Mouse (Mus musculus): ENCODE data around the gene Zdhhc24. TPM values are rescaled to one million over a fixed set of nuclear protein-coding genes. Genes with fewer than 3 reads are reported as not detected.

Gene Zdhhc24
- polyA plus RNA-seq, 1 experiment, result 10.3 TPM

DNA sequence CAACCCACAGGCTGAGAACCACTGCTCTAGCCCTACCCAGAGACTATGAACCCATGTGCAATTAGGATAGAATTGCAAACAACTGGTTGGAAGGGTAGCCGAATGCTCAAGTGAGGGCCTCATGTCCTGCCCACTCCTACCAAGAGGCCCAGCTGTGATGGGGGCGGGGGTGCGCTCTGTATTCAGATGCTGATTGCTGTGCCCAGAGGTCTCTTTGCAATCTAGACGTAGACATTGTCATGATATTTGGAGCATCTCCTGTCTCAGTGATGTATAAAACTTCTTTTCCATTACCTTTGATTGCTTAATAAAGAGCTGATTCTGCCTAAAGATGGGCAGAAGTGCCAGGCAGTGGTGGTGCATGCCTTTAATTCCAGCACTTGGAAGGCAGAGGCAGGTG is 28.7 kb upstream of the Zdhhc24 start:
- Histone ChIP-seq H3K27me3 (ENCODE audit: control insufficient read depth, insufficient read depth, low read length, poor library complexity, severe bottlenecking) (no peaks in the 10 kb centered on the region), H3K9ac (ENCODE audit: low read depth, poor library complexity, severe bottlenecking) (no peak overlapping the region), H3K4me1 (ENCODE audit: control insufficient read depth, insufficient read depth, low read length) (peaks cover 3% of the 10 kb centered on the region), H3K9me3 (replicated peaks; ENCODE audit: control insufficient read depth, insufficient read depth, low read length, poor library complexity, severe bottlenecking) (no peaks in the 10 kb centered on the region), H3K4me3 (ENCODE audit: low read depth, low read length) (no peak overlapping the region), H3K36me3 (ENCODE audit: control insufficient read depth, insufficient read depth, low read length, poor library complexity, severe bottlenecking) (no peaks in the 10 kb centered on the region), H3K27ac (ENCODE audit: insufficient read depth, low read length) (no peak overlapping the region)
- TF ChIP-seq EP300 (IDR thresholded peaks at IDR 0.05; ENCODE audit: insufficient read depth, low read depth, low read length) (peak; percentile 95), POLR2A (IDR thresholded peaks at IDR 0.05; ENCODE audit: insufficient read depth, low read length) (no peak)

DNA sequence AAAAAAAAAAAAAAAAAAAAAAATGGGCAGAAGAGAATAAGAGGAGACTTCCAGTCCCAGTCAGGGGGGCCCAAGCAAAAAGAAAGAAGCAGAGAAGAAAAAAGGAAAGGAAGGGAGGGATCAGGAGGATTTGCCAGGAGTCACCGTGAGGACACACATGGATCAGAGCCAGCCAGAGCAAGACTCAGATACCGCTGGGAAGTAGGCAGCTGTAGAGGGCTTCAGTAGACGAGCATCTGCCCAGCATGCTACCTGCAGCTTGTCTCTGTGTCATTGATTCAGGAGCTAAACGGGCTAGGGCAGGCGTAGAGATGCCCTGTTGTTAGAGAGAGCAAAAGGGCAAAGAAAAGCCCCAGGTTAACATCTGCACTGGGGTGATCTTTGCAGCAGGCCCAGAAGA is 28.2 kb upstream of the Zdhhc24 start:
- Histone ChIP-seq H3K36me3 (ENCODE audit: control insufficient read depth, insufficient read depth, low read length, poor library complexity, severe bottlenecking) (no peaks in the 10 kb centered on the region), H3K9me3 (replicated peaks; ENCODE audit: control insufficient read depth, insufficient read depth, low read length, poor library complexity, severe bottlenecking) (no peaks in the 10 kb centered on the region), H3K27me3 (ENCODE audit: control insufficient read depth, insufficient read depth, low read length, poor library complexity, severe bottlenecking) (no peaks in the 10 kb centered on the region), H3K27ac (ENCODE audit: insufficient read depth, low read length) (peak overlapping the region; percentile 26), H3K4me1 (ENCODE audit: control insufficient read depth, insufficient read depth, low read length) (peaks cover 3% of the 10 kb centered on the region), H3K9ac (ENCODE audit: low read depth, poor library complexity, severe bottlenecking) (no peak overlapping the region), H3K4me3 (ENCODE audit: low read depth, low read length) (no peak overlapping the region)
- TF ChIP-seq POLR2A (IDR thresholded peaks at IDR 0.05; ENCODE audit: insufficient read depth, low read length) (no peak), EP300 (IDR thresholded peaks at IDR 0.05; ENCODE audit: insufficient read depth, low read depth, low read length) (no peak), CTCF (IDR thresholded peaks at IDR 0.05; ENCODE audit: low read depth, low read length) (no peak)

DNA sequence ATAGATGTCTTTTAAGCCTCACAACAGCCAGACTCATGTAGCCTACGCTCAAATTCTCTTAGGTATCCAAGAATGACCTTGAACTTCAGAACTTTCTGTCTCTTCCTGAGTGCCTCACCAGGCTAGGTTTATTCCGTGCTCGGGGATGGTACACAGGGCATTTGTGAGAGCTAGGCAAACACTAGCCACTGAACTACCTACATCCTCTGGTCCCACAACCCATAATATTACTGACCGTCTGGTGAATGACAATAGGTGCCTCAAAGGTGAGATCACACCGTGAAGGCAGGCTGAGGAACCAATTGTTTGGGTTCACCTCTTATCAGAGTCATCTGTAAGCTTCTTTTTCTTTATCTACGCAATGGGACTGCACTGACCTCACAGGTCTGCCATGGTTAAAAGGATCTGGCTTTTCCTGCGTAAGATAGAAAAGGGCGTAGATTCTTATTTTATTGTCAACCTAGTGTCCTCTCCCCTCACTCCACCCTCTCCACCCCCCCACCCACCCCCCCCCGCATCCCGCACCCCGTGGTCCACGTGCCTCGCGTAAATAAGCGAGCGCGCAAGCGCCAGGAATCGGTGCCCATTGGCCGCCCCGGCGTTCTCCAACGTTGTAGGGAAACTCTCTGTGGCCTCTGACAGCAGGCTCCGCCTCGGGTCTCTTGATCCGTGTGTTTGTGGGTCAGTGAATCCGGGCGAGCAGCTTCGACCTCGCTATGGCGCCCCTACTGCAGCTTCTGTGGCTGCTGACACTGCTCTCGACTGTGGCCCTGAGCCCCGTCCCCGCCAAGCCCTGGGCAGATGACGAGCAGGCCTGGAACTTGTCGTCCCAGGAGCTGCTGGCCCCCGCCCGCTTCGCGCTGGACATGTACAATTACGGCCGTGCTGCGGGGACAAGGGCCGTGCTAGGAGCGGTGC is 23.7 kb upstream of the Zdhhc24 start, which contains the start of gene Ctsf:
Gene Ctsf (plus strand): TSS at position 579 of the 918 bp plus-strand sequence.
- H3K27me3 ChIP-seq (ENCODE audit: control insufficient read depth, insufficient read depth, low read length, poor library complexity, severe bottlenecking), result no peaks in the 10 kb centered on the region
- H3K27ac ChIP-seq (ENCODE audit: insufficient read depth, low read length), result no peak within 1 kb of the TSS
- H3K4me3 ChIP-seq (ENCODE audit: low read depth, low read length), result peak within 1 kb of the TSS; percentile 62
- TF ChIP-seq EP300 (IDR thresholded peaks at IDR 0.05; ENCODE audit: insufficient read depth, low read depth, low read length), result no peak
- TF ChIP-seq POLR2A (IDR thresholded peaks at IDR 0.05; ENCODE audit: insufficient read depth, low read length), result no peak
- TF ChIP-seq CTCF (IDR thresholded peaks at IDR 0.05; ENCODE audit: low read depth, low read length), result no peak
- H3K4me1 ChIP-seq (ENCODE audit: control insufficient read depth, insufficient read depth, low read length), result peaks cover under 1% of the 10 kb centered on the region
- H3K9me3 ChIP-seq (replicated peaks; ENCODE audit: control insufficient read depth, insufficient read depth, low read length, poor library complexity, severe bottlenecking), result no peaks in the 10 kb centered on the region
- H3K36me3 ChIP-seq (ENCODE audit: control insufficient read depth, insufficient read depth, low read length, poor library complexity, severe bottlenecking), result no peaks in the 10 kb centered on the region
- peak within 1 kb of the TSS; percentile 54 for H3K9ac ChIP-seq (ENCODE audit: low read depth, poor library complexity, severe bottlenecking)

DNA sequence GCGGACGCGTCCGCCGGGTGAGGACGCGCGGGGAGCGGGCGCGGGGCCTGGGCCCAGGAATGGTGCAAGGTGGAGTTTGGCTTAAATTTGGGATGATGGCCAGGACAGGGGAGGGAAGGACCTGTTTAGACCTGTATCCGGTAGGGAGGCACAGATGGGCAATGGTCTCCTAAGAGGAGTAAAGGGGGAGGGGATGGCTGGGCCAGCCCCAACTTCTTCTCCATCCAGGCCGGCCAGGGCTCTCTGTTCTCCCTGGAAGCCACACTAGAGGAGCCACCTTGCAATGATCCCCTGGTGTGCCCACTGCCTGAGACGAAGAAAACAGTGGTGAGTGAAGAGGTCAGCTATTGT is 23.0 kb upstream of the Zdhhc24 start:
- no peak overlapping the region for H3K27ac ChIP-seq (ENCODE audit: insufficient read depth, low read length)

DNA sequence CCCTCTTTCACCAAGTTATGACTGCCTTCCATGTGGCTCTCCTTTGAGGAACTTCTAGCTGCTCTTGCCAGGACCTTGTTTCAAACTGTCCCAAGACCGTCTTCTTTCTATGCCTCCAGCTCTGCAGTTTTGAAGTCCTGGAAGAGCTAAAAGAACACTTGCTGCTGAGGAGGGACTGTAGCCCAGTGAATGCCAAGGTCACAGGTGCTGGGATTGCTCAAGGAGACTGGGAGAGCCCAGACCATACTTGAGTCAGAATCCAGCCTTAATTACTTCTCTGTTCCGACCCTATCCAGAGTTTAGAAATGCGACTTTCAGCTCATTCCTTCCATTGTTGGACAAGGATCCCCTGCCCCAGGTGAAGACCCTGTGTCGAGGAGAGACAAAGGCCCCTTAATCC is 22.5 kb upstream of the Zdhhc24 start:
- H3K27ac ChIP-seq (ENCODE audit: insufficient read depth, low read length), result no peak overlapping the region
- no peak overlapping the region for H3K9ac ChIP-seq (ENCODE audit: low read depth, poor library complexity, severe bottlenecking)
- H3K27me3 ChIP-seq (ENCODE audit: control insufficient read depth, insufficient read depth, low read length, poor library complexity, severe bottlenecking), result no peaks in the 10 kb centered on the region
- no peaks in the 10 kb centered on the region for H3K9me3 ChIP-seq (replicated peaks; ENCODE audit: control insufficient read depth, insufficient read depth, low read length, poor library complexity, severe bottlenecking)
- no peaks in the 10 kb centered on the region for H3K36me3 ChIP-seq (ENCODE audit: control insufficient read depth, insufficient read depth, low read length, poor library complexity, severe bottlenecking)
- H3K4me1 ChIP-seq (ENCODE audit: control insufficient read depth, insufficient read depth, low read length), result no peaks in the 10 kb centered on the region
- no peak overlapping the region for H3K4me3 ChIP-seq (ENCODE audit: low read depth, low read length)
- TF ChIP-seq CTCF (IDR thresholded peaks at IDR 0.05; ENCODE audit: low read depth, low read length) (no peak), EP300 (IDR thresholded peaks at IDR 0.05; ENCODE audit: insufficient read depth, low read depth, low read length) (no peak), POLR2A (IDR thresholded peaks at IDR 0.05; ENCODE audit: insufficient read depth, low read length) (no peak)

More for the DNA sequence above, 23.0 kb upstream of the Zdhhc24 start:
- Histone ChIP-seq H3K27me3 (ENCODE audit: control insufficient read depth, insufficient read depth, low read length, poor library complexity, severe bottlenecking) (no peaks in the 10 kb centered on the region), H3K9me3 (replicated peaks; ENCODE audit: control insufficient read depth, insufficient read depth, low read length, poor library complexity, severe bottlenecking) (no peaks in the 10 kb centered on the region), H3K36me3 (ENCODE audit: control insufficient read depth, insufficient read depth, low read length, poor library complexity, severe bottlenecking) (no peaks in the 10 kb centered on the region), H3K9ac (ENCODE audit: low read depth, poor library complexity, severe bottlenecking) (peak overlapping the region; percentile 54), H3K4me1 (ENCODE audit: control insufficient read depth, insufficient read depth, low read length) (no peaks in the 10 kb centered on the region), H3K4me3 (ENCODE audit: low read depth, low read length) (peak overlapping the region; percentile 62)
- TF ChIP-seq POLR2A (IDR thresholded peaks at IDR 0.05; ENCODE audit: insufficient read depth, low read length) (no peak), CTCF (IDR thresholded peaks at IDR 0.05; ENCODE audit: low read depth, low read length) (no peak), EP300 (IDR thresholded peaks at IDR 0.05; ENCODE audit: insufficient read depth, low read depth, low read length) (no peak)

DNA sequence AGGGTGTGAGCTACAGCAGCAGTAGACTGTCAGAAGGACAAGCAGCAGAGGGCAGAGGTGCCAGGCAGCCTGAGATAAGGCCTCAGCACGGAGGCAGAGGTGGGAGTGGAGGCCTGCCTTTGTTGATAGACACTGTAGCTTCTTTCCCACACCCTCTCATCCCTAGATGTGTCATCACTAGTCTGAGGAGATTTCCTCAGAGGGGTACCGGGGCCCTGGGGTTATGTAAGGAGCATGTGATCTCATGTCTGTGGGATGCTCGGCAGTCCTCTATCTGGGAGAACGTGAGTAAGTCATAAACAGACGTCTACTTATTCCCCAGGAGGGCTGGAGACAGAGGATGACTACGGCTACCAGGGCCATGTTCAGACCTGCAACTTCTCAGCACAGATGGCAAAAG is 19.4 kb upstream of the Zdhhc24 start:
- Histone ChIP-seq H3K27ac (ENCODE audit: insufficient read depth, low read length) (no peak overlapping the region), H3K4me1 (ENCODE audit: control insufficient read depth, insufficient read depth, low read length) (no peaks in the 10 kb centered on the region), H3K4me3 (ENCODE audit: low read depth, low read length) (no peak overlapping the region), H3K9ac (ENCODE audit: low read depth, poor library complexity, severe bottlenecking) (no peak overlapping the region), H3K36me3 (ENCODE audit: control insufficient read depth, insufficient read depth, low read length, poor library complexity, severe bottlenecking) (no peaks in the 10 kb centered on the region), H3K27me3 (ENCODE audit: control insufficient read depth, insufficient read depth, low read length, poor library complexity, severe bottlenecking) (no peaks in the 10 kb centered on the region), H3K9me3 (replicated peaks; ENCODE audit: control insufficient read depth, insufficient read depth, low read length, poor library complexity, severe bottlenecking) (no peaks in the 10 kb centered on the region)
- TF ChIP-seq EP300 (IDR thresholded peaks at IDR 0.05; ENCODE audit: insufficient read depth, low read depth, low read length) (no peak), CTCF (IDR thresholded peaks at IDR 0.05; ENCODE audit: low read depth, low read length) (no peak), POLR2A (IDR thresholded peaks at IDR 0.05; ENCODE audit: insufficient read depth, low read length) (no peak)

Measured in ES-Bruce4 (cell line).